Comparison of ENCODE assay signal across 9 mouse cellular contexts in the genomic region with DNA sequence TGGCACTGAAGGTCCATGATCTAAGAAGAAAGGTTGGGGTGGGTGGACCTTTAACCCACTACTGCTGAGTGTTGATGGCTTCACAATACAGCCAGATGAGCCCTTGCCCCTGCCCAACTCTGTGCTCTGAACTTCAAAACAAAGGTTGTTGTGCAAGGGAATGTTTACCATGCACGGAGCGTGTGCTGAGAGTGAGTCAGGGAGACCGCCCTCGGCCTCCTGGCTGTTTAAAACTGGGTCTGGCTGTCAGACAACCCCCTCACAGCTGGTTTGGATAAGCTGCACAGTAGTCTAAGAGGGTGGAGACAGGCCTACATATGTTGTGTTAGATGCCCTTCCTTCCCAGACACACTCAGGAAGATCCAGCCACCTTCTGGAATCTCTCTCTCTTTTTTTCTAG. TPM values are rescaled to one million over a fixed set of nuclear protein-coding genes. Genes with fewer than 3 reads are reported as not detected.
DNase-seq lines count a peak whose midpoint lies in the region; ATAC-seq and TF ChIP-seq lines count a peak whose summit lies in the region.
"Had no signal": no experiment of that assay in that cellular context is flagged by ENCODE, and none has a peak within 500 bp of the region (broad histone marks: within the 10 kb centered on the region; RNA-seq: fewer than 3 reads in every experiment).

No protein-coding gene starts in this region.

- H3K9ac ChIP-seq in hindbrain, embryonic 11.5 days (ENCODE audit: low read depth, low read length), result no peak overlapping the region
- H3K9ac ChIP-seq in limb, embryonic 12.5 days (replicated peaks), result no peak overlapping the region
- H3K9ac ChIP-seq: heart, embryonic 15.5 days had no signal

- no peak for ATAC-seq in hindbrain, embryonic 11.5 days (ENCODE audit: low FRiP score)
- ATAC-seq in limb, embryonic 12.5 days (ENCODE audit: insufficient number of reproducible peaks, insufficient read depth, low FRiP score, low TSS enrichment, low read depth), result peak; percentile 50; the same call in 1 of the 2 replicates

- DNase-seq in hindbrain, embryonic 10.5 days (ENCODE audit: low spot score), result peak; percentile 27
- no peak for DNase-seq in hindbrain, embryonic 11.5 days (ENCODE audit: low spot score)
- no peak for DNase-seq in testis, postnatal 10 days (ENCODE audit: low spot score)
- peak; percentile 67 for DNase-seq in telencephalon, adult 2 months (ENCODE audit: low read depth, low spot score)
- no peak for DNase-seq in MN1 (ENCODE audit: low spot score)
- DNase-seq in adrenal gland, postnatal 36 days, result no peak

- no peaks in the 10 kb centered on the region for H3K27me3 ChIP-seq in hindbrain, embryonic 10.5 days (ENCODE audit: insufficient read depth, poor library complexity, severe bottlenecking)
- H3K27me3 ChIP-seq in hindbrain, embryonic 11.5 days (ENCODE audit: control insufficient read depth, insufficient read depth, low read length), result no peaks in the 10 kb centered on the region
- H3K27me3 ChIP-seq in testis, adult 2 months (ENCODE audit: control insufficient read depth, insufficient read depth, low read length), result no peaks in the 10 kb centered on the region
- no peaks in the 10 kb centered on the region for H3K27me3 ChIP-seq in limb, embryonic 12.5 days
- H3K27me3 ChIP-seq: heart, embryonic 15.5 days had no signal

- H3K27ac ChIP-seq in hindbrain, embryonic 10.5 days, result no peak overlapping the region
- H3K27ac ChIP-seq in hindbrain, embryonic 11.5 days (ENCODE audit: low read depth, low read length), result no peak overlapping the region
- no peak overlapping the region for H3K27ac ChIP-seq in testis, adult 2 months (ENCODE audit: control insufficient read depth, insufficient read depth, low read depth, low read length)
- peak overlapping the region; percentile 88 for H3K27ac ChIP-seq in limb, embryonic 12.5 days

- H3K9me3 ChIP-seq in hindbrain, embryonic 10.5 days, result no peaks in the 10 kb centered on the region
- no peaks in the 10 kb centered on the region for H3K9me3 ChIP-seq in hindbrain, embryonic 11.5 days (ENCODE audit: control insufficient read depth, low read length)
- H3K9me3 ChIP-seq in limb, embryonic 12.5 days, result no peaks in the 10 kb centered on the region
- H3K9me3 ChIP-seq: heart, embryonic 15.5 days had no signal

- no peak overlapping the region for H3K4me2 ChIP-seq in hindbrain, embryonic 11.5 days (replicated peaks; ENCODE audit: low read depth, low read length)
- H3K4me2 ChIP-seq in limb, embryonic 12.5 days, result no peak overlapping the region; the same call in 1 of the 2 replicates
- H3K4me2 ChIP-seq: heart, embryonic 15.5 days had no signal

- no peak for TF ChIP-seq CTCF in testis, adult 2 months (IDR thresholded peaks at IDR 0.05; ENCODE audit: control insufficient read depth, insufficient read depth, insufficient replicate concordance, low read depth, low read length)

- H3K4me1 ChIP-seq in hindbrain, embryonic 10.5 days (replicated peaks), result peaks cover 20% of the 10 kb centered on the region
- no peaks in the 10 kb centered on the region for H3K4me1 ChIP-seq in hindbrain, embryonic 11.5 days (replicated peaks; ENCODE audit: control insufficient read depth, insufficient read depth, low read length)
- no peaks in the 10 kb centered on the region for H3K4me1 ChIP-seq in testis, adult 2 months (ENCODE audit: control insufficient read depth, insufficient read depth, low read length)
- H3K4me1 ChIP-seq in limb, embryonic 12.5 days (replicated peaks), result peaks cover 42% of the 10 kb centered on the region

- 45% methylated on average over 4 of the region's 4 CpGs for WGBS in hindbrain, embryonic 10.5 days
- WGBS in hindbrain, embryonic 11.5 days, result 46% methylated on average over 4 of the region's 4 CpGs
- WGBS in limb, embryonic 12.5 days, result 17% methylated on average over 4 of the region's 4 CpGs

- no peaks in the 10 kb centered on the region; the same call in 1 of the 2 replicates for H3K36me3 ChIP-seq in hindbrain, embryonic 10.5 days
- no peaks in the 10 kb centered on the region for H3K36me3 ChIP-seq in hindbrain, embryonic 11.5 days (ENCODE audit: control insufficient read depth, insufficient read depth, low read length)
- no peaks in the 10 kb centered on the region for H3K36me3 ChIP-seq in testis, adult 2 months (ENCODE audit: control insufficient read depth, insufficient read depth, low read length)
- H3K36me3 ChIP-seq in limb, embryonic 12.5 days, result peaks cover 5% of the 10 kb centered on the region; the same call in 1 of the 2 replicates

- no peak for TF ChIP-seq POLR2A in testis, adult 2 months (IDR thresholded peaks at IDR 0.05; ENCODE audit: control insufficient read depth, low read depth, low read length)

- H3K4me3 ChIP-seq in hindbrain, embryonic 10.5 days, result no peak overlapping the region
- H3K4me3 ChIP-seq in hindbrain, embryonic 11.5 days (ENCODE audit: low read depth, low read length), result no peak overlapping the region
- peak overlapping the region; percentile 35 for H3K4me3 ChIP-seq in testis, adult 2 months (ENCODE audit: control insufficient read depth, low read depth, low read length)
- no peak overlapping the region for H3K4me3 ChIP-seq in limb, embryonic 12.5 days (replicated peaks)
- H3K4me3 ChIP-seq: heart, embryonic 15.5 days had no signal

RNA-seq across cellular contexts. Expression of a gene that starts 51.1 kb away (rescaled TPM):
- polyA plus RNA-seq in hindbrain, embryonic 10.5 days (2016; fragmentation: Nextera tagmentation; extraction: Ambion mirVana), result 136 and 149 TPM in 2 replicates
- polyA plus RNA-seq in hindbrain, embryonic 11.5 days (2014; fragmentation: Nextera tagmentation; extraction: Ambion mirVana), result 139 and 146 TPM in 2 replicates
- polyA plus RNA-seq in testis, adult 2 months (2012; rRNA removed), result 27.0 and 32.1 TPM in 2 replicates
- polyA plus RNA-seq in limb, embryonic 12.5 days (2016; fragmentation: Nextera tagmentation; extraction: Ambion mirVana), result 156 and 160 TPM in 2 replicates
- 10 to 100 TPM; 51.3 to 60.0 TPM for total RNA-seq in adrenal gland, postnatal 36 days (2021)

Comparison
In these comparisons a context has a peak if more than half of its experiments do, and no peak if none do; other contexts are left out.
1. DNase-seq: peak in hindbrain, embryonic 10.5 days (single experiment) and telencephalon, adult 2 months (single experiment); none in hindbrain, embryonic 11.5 days (single experiment), testis, postnatal 10 days (single experiment), MN1 (single experiment) and adrenal gland, postnatal 36 days (0 of 2).